Mouse (Mus musculus): ENCODE measurements at regions not wholly inside any gene's neighbourhood (a gene's known extent, or its start where the extent isn't known, plus 50 kb on each side); places are given as distances from the start of the nearest gene placed in this dataset.
A peak's percentile ranks its signal among the peaks of the same experiment; 100 is the strongest.

DNA sequence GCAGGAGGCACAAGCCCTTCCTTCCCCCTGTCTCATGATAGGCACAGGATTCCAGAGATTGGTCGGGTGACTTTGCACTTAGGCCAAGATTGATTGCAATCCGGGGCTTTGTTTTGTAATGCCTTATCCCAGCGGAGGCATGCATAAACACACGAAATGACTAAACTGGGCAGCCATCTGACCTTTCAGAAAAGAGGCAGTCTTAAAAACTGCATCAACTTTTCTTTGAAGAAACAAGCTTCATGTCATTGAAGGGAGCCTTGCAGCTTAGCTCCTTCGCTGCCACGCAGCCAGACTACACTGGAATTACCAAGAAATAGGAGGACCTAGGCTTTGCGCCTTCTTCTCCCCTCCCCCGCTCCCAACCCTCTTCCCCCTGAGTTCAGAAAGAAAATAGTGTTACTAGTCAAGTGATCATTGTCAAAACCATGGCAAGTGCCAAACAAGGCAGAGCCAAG, 67.7 kb upstream of the BC052040 start:
- DNase-seq (ENCODE audit: low spot score): no peak

DNA sequence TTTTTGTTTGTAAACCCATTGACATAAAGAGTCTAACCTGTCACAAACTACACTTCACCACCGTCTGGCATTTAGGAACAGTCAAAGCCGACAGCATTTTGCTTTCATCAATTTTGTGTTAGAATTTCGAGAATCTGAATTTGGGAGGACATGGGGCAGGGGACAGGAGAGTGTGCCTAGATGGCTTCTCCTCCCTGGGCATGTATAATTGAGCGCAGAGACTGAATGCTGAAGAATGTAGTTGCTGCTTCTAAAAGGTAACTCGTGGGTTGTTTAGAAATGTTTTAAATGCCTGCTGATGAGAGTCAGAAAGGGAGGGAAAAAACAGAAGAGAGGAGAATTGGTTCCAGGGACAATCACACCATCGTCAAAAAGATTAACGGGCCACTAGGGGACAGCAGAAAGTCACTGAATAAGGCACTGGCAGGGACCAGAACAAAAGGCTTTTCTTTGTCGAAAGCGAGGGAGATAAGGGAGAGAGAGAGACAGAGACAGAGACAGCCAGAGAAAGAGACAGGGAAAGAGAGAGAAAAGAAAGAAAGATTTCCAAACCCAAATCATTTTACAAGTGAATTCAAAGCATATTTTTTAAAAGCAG, 66.6 kb upstream of the BC052040 start:
- DNase-seq (ENCODE audit: low spot score): peak; percentile 18

DNA sequence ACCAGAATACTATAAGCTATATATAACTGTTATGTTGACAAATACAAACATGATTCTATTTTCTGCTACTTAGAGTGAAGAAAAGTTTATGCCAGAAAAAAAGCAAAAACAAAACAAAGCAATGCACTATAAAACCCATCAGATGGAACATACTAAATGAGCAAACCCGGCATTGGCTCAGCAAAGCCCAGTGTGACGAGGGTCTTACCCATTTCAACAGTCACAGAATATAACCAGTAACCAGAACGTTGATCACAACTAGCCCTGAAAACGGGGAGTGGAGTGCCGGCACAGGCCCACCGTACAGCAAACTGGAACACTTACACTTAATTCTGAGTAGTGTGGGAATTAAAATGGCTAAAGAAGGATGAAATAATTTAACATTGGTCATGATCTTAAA, 66.0 kb upstream of the BC052040 start:
- DNase-seq (ENCODE audit: low spot score): no peak

DNA sequence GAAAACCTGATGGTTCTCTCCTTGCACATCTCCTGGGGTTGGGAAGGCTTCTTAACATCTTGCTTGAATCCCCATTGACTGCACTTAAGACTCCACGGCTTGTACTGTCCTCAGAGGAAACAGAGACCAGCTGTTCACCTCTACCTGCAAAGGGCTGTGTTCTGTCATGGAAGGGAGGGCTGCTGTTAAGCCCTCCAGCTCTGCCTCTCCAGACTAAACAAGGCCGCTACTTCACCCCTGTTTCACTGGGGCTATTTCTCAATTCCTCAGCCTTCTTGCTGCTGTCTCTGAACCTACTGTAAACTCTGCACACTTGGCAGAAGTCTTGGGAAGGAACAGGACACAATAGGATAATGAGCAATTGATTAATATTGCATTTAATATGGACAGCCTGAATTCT, 64.7 kb upstream of the BC052040 start:
- no peak for DNase-seq (ENCODE audit: low spot score)

DNA sequence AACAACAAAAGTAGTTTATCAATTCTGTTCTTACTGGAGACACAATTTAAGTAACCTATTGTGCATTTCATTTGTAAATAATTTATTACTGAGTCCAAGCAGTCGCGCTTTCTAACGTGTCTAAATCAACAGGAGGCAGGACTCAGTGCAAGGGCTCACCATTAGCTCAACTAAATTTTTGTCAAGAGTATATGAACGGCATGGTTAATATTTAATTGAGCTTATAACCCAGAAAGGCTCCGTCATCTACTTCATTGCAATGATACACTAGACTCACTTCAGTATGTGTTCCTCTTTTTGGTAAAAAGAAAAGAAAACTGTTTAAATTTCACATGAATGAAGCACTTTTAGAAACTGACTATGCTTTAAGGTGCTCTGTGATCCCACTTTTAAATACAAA, 61.5 kb upstream of the BC052040 start:
- DNase-seq (ENCODE audit: low spot score): no peak

DNA sequence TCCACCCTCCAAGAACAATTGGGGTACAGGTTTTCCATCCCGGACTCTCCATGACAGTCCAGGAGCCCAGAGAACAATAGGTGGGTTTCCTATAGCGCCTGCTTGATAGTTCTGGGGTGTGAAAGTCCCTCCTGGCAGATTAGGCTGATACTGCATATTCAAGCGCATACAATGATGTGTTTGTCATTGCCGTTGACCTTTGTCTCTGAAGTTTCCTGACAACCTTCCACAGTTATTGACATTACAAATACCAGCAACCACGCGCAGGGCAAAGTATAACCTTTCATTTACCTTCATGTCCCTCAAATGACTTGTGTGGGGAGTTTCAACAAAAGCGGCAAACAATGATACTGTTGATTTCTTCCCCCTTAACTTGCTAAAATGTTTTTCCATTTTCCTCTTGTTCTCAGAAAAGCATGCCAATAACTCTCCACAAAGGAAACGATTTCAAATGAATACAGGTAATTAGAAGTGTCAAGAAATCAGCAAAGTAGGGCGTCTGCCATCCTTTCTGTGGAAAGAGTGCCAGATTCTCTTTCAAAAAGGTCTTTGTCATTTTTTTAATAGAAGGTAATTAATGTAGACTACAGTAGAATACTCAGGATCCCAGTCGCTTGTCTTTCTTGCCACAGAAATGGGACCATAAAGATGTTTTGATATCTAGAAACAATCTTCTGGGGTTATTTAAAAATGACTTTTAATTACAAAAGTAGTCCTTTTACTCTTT, 60.9 kb upstream of the BC052040 start:
- DNase-seq (ENCODE audit: low spot score): no peak

DNA sequence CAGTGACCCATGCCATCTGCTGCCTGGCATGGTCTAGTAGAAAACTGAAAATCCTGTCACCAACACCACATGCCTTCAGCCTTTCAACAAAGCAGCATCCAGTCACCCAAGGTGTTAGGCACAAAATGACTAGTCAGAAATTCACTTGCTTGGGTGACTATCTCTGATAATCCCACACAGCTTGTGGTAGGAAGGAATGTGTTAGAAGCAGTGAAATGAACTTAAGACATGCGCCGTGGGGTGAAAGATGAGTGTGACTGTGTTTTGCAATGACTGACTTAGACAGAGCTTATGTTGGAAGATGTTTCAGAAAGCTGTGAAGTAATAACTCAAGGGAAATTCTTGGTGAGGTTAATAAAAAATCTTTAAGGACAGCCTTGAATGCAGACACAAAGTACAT, 51.6 kb upstream of the BC052040 start:
- DNase-seq (ENCODE audit: low spot score): no peak
